Mouse (Mus musculus): ENCODE measurements at regions not wholly inside any gene's neighbourhood (a gene's known extent, or its start where the extent isn't known, plus 50 kb on each side); places are given as distances from the start of the nearest gene placed in this dataset.
A peak's percentile ranks its signal among the peaks of the same experiment; 100 is the strongest.

- no peak for DNase-seq (ENCODE audit: low spot score)
- Histone ChIP-seq H3K27ac (ENCODE audit: low read length) (no peak overlapping the region), H3K4me2 (replicated peaks; ENCODE audit: low read depth, low read length) (no peak overlapping the region), H3K36me3 (ENCODE audit: insufficient read depth, low read length) (no peaks in the 10 kb centered on the region), H3K27me3 (replicated peaks; ENCODE audit: insufficient read depth, low read length) (no peaks in the 10 kb centered on the region), H3K4me1 (ENCODE audit: insufficient read depth, low read depth, low read length) (no peaks in the 10 kb centered on the region), H3K4me3 (ENCODE audit: low read depth, low read length) (no peak overlapping the region), H3K9me3 (ENCODE audit: low read length) (no peaks in the 10 kb centered on the region), H3K9ac (replicated peaks; ENCODE audit: low read depth) (no peak overlapping the region)
- TF ChIP-seq EP300 (IDR thresholded peaks at IDR 0.05) = no peak
- TF ChIP-seq CTCF (IDR thresholded peaks at IDR 0.05) = no peak
- ATAC-seq = no peak
Observed at GRCm38 (mm10) chr5:18080761-18081160, 118.4 kb downstream of the Gnat3 start.

GRCm38 (mm10) chr5:18082219-18082618 lies 119.9 kb downstream of the Gnat3 start:
- no peak overlapping the region for H3K9ac ChIP-seq (replicated peaks; ENCODE audit: low read depth)
- no peak for DNase-seq (ENCODE audit: low spot score)

GRCm38 (mm10) chr5:18083789-18084188 lies 121.4 kb downstream of the Gnat3 start:
- no peak overlapping the region for H3K9ac ChIP-seq (replicated peaks; ENCODE audit: low read depth)
- WGBS = 89% methylated on average over 1 of the region's 1 CpGs
- H3K9me3 ChIP-seq (ENCODE audit: low read length) = no peaks in the 10 kb centered on the region
- H3K27ac ChIP-seq (ENCODE audit: low read length) = no peak overlapping the region
- TF ChIP-seq EP300 (IDR thresholded peaks at IDR 0.05) = no peak
- no peak for TF ChIP-seq CTCF (IDR thresholded peaks at IDR 0.05)
- no peak overlapping the region for H3K4me2 ChIP-seq (replicated peaks; ENCODE audit: low read depth, low read length)
- H3K4me1 ChIP-seq (ENCODE audit: insufficient read depth, low read depth, low read length) = no peaks in the 10 kb centered on the region
- no peak for ATAC-seq
- H3K27me3 ChIP-seq (replicated peaks; ENCODE audit: insufficient read depth, low read length) = no peaks in the 10 kb centered on the region
- H3K4me3 ChIP-seq (ENCODE audit: low read depth, low read length) = no peak overlapping the region
- no peaks in the 10 kb centered on the region for H3K36me3 ChIP-seq (ENCODE audit: insufficient read depth, low read length)
- no peak for DNase-seq (ENCODE audit: low spot score)

More at GRCm38 (mm10) chr5:18082219-18082618, 119.9 kb downstream of the Gnat3 start:
- H3K27ac ChIP-seq (ENCODE audit: low read length) = no peak overlapping the region
- WGBS = 59% methylated on average over 9 of the region's 9 CpGs
- no peaks in the 10 kb centered on the region for H3K4me1 ChIP-seq (ENCODE audit: insufficient read depth, low read depth, low read length)
- H3K9me3 ChIP-seq (ENCODE audit: low read length) = no peaks in the 10 kb centered on the region
- H3K27me3 ChIP-seq (replicated peaks; ENCODE audit: insufficient read depth, low read length) = no peaks in the 10 kb centered on the region
- no peak for TF ChIP-seq EP300 (IDR thresholded peaks at IDR 0.05)
- no peak for TF ChIP-seq CTCF (IDR thresholded peaks at IDR 0.05)
- no peak for ATAC-seq
- no peaks in the 10 kb centered on the region for H3K36me3 ChIP-seq (ENCODE audit: insufficient read depth, low read length)
- H3K4me2 ChIP-seq (replicated peaks; ENCODE audit: low read depth, low read length) = no peak overlapping the region
- no peak overlapping the region for H3K4me3 ChIP-seq (ENCODE audit: low read depth, low read length)

GRCm38 (mm10) chr5:18085456-18085855 lies 123.1 kb downstream of the Gnat3 start:
- Histone ChIP-seq H3K4me3 (ENCODE audit: low read depth, low read length) (no peak overlapping the region), H3K9me3 (ENCODE audit: low read length) (no peaks in the 10 kb centered on the region), H3K4me1 (ENCODE audit: insufficient read depth, low read depth, low read length) (no peaks in the 10 kb centered on the region), H3K4me2 (replicated peaks; ENCODE audit: low read depth, low read length) (no peak overlapping the region), H3K27me3 (replicated peaks; ENCODE audit: insufficient read depth, low read length) (no peaks in the 10 kb centered on the region), H3K9ac (replicated peaks; ENCODE audit: low read depth) (no peak overlapping the region), H3K36me3 (ENCODE audit: insufficient read depth, low read length) (no peaks in the 10 kb centered on the region), H3K27ac (ENCODE audit: low read length) (no peak overlapping the region)
- DNase-seq (ENCODE audit: low spot score) (no peak), ATAC-seq (no peak)
- WGBS = 92% methylated on average over 2 of the region's 2 CpGs
- TF ChIP-seq EP300 (IDR thresholded peaks at IDR 0.05) = no peak
- no peak for TF ChIP-seq CTCF (IDR thresholded peaks at IDR 0.05)

- ATAC-seq (peak; percentile 85), DNase-seq (ENCODE audit: low spot score) (peak; percentile 83)
- WGBS = 21% methylated on average over 8 of the region's 8 CpGs
- no peaks in the 10 kb centered on the region for H3K4me1 ChIP-seq (ENCODE audit: insufficient read depth, low read depth, low read length)
- TF ChIP-seq CTCF (IDR thresholded peaks at IDR 0.05) (peak; percentile 75), EP300 (IDR thresholded peaks at IDR 0.05) (no peak)
- no peak overlapping the region for H3K27ac ChIP-seq (ENCODE audit: low read length)
- H3K27me3 ChIP-seq (replicated peaks; ENCODE audit: insufficient read depth, low read length) = no peaks in the 10 kb centered on the region
- no peaks in the 10 kb centered on the region for H3K9me3 ChIP-seq (ENCODE audit: low read length)
- H3K36me3 ChIP-seq (ENCODE audit: insufficient read depth, low read length) = no peaks in the 10 kb centered on the region
- no peak overlapping the region for H3K4me3 ChIP-seq (ENCODE audit: low read depth, low read length)
- H3K9ac ChIP-seq (replicated peaks; ENCODE audit: low read depth) = no peak overlapping the region
- H3K4me2 ChIP-seq (replicated peaks; ENCODE audit: low read depth, low read length) = peak overlapping the region; percentile 27
Observed at GRCm38 (mm10) chr5:18087919-18088445, 125.6 kb downstream of the Gnat3 start.

GRCm38 (mm10) chr5:18089956-18090355 lies 127.6 kb downstream of the Gnat3 start:
- no peak overlapping the region for H3K4me3 ChIP-seq (ENCODE audit: low read depth, low read length)
- H3K9me3 ChIP-seq (ENCODE audit: low read length) = no peaks in the 10 kb centered on the region
- ATAC-seq (no peak), DNase-seq (ENCODE audit: low spot score) (no peak)
- WGBS = 59% methylated on average over 2 of the region's 2 CpGs
- H3K36me3 ChIP-seq (ENCODE audit: insufficient read depth, low read length) = no peaks in the 10 kb centered on the region
- no peaks in the 10 kb centered on the region for H3K4me1 ChIP-seq (ENCODE audit: insufficient read depth, low read depth, low read length)
- no peak overlapping the region for H3K9ac ChIP-seq (replicated peaks; ENCODE audit: low read depth)
- H3K27ac ChIP-seq (ENCODE audit: low read length) = no peak overlapping the region
- no peaks in the 10 kb centered on the region for H3K27me3 ChIP-seq (replicated peaks; ENCODE audit: insufficient read depth, low read length)
- no peak overlapping the region for H3K4me2 ChIP-seq (replicated peaks; ENCODE audit: low read depth, low read length)
- no peak for TF ChIP-seq EP300 (IDR thresholded peaks at IDR 0.05)
- no peak for TF ChIP-seq CTCF (IDR thresholded peaks at IDR 0.05)

Measured in lung, postnatal 0 days (tissue).